Mouse (Mus musculus) lung, embryonic 15.5 days (tissue): Measurements from ENCODE around the gene Tmtc2. TPM values are rescaled to one million over a fixed set of nuclear protein-coding genes. Genes with fewer than 3 reads are reported as not detected.

ENCODE experiments used
- ATAC-seq: fragments of 200-750 bp; cut with Nextera tagmentation; 2 replicates; pipeline ENCODE4 v1.8.0; 2017; ENCODE audit warnings: moderate number of reproducible peaks, borderline replicate concordance; ENCODE audit not compliant: low FRiP score, low TSS enrichment; ENCODE audit errors: extremely low read depth
- H3K27ac ChIP-seq: fragments of 300-500 bp; sonication (generic); 2 replicates; pipeline ENCODE4 v1.5.1; 2015; ENCODE audit warnings: moderate library complexity, mild to moderate bottlenecking, inconsistent platforms
- H3K27me3 ChIP-seq: fragments of 300-500 bp; sonication (generic); 2 replicates; pipeline ENCODE4 v1.6.1; 2015; ENCODE audit warnings: inconsistent platforms
- H3K36me3 ChIP-seq: fragments of 300-500 bp; sonication (generic); 2 replicates; pipeline ENCODE4 v1.6.1; 2015; ENCODE audit warnings: inconsistent platforms
- H3K4me1 ChIP-seq: fragments of 300-500 bp; sonication (generic); 2 replicates; pipeline ENCODE4 v1.6.1; 2015; ENCODE audit warnings: inconsistent platforms
- H3K4me2 ChIP-seq: fragments of 300-500 bp; sonication (generic); 2 replicates; pipeline ENCODE4 v1.6.1; 2015; ENCODE audit warnings: inconsistent platforms, mild to moderate bottlenecking, moderate library complexity
- H3K4me3 ChIP-seq: fragments of 300-500 bp; sonication (generic); 2 replicates; pipeline ENCODE4 v1.5.1; 2015; ENCODE audit warnings: mild to moderate bottlenecking, inconsistent platforms
- H3K9ac ChIP-seq: fragments of 300-500 bp; sonication (generic); 2 replicates; pipeline ENCODE4 v1.6.1; 2015; ENCODE audit warnings: inconsistent platforms
- H3K9me3 ChIP-seq: fragments of 300-500 bp; sonication (generic); 2 replicates; pipeline ENCODE4 v1.6.1; 2016; ENCODE audit warnings: inconsistent platforms
- WGBS: fragments of 180-500 bp; shearing (Covaris S2); methylation state at CpG from one replicate; pipeline ENCODE4 v1.1.7; 2015; 5-methylcytosine and 5-hydroxymethylcytosine counted together
- polyA plus RNA-seq: library from polyadenylated mRNA; unstranded; fragments of >200 nt; fragmentation: Nextera tagmentation; extraction: Ambion mirVana; gene quantifications from 2 replicates; pipeline ENCODE4 v1.2.1, GENCODE M21; 2015

Tmtc2 gene
- polyA plus RNA-seq, 1 experiment from 2014 or later = 9.7 TPM

DNA sequence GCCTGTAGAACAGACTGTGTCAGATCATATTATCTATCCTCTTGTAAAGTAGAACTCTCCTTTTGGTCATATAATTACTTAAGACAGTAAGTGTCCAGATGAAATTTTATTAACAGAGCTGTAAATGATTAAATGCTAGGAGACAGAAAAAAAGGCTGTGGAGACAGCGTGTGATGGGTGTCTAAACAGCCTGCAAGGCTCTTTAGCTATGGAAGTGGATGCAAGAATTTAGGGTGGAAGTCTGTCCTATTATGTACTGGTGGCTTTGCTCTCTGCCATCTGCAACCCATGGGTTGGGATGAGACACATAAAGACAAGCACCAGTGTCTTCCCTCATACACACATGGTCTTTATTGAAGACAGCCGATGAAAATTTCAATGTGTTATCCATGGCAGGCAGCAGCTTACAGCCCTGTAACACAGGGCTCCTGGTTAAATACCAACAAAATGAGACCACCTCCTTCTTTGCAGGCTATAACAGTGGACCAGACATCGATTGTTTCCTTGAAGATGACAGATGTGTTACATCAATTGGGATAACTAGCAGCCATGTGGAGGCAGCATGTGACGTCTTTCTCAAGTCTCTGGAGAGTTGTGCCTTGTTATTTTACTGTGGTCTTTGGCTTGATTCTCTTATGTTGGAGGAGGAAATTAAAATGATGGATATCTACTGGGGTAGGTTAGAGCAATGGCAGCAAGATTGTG is 380.3 kb downstream of the Tmtc2 start:
- no peaks in the 10 kb centered on the region for H3K36me3 ChIP-seq
- no peak for ATAC-seq
- H3K4me2 ChIP-seq = no peak overlapping the region
- H3K9me3 ChIP-seq = no peaks in the 10 kb centered on the region
- H3K27me3 ChIP-seq = no peaks in the 10 kb centered on the region
- no peak overlapping the region for H3K9ac ChIP-seq
- H3K27ac ChIP-seq = no peak overlapping the region
- H3K4me3 ChIP-seq = no peak overlapping the region
- WGBS = 81% methylated on average over 4 of the region's 4 CpGs
- H3K4me1 ChIP-seq = 0 out of 2 replicates have a peak, but pooled peaks cover 5% of the 10 kb centered on the region

DNA sequence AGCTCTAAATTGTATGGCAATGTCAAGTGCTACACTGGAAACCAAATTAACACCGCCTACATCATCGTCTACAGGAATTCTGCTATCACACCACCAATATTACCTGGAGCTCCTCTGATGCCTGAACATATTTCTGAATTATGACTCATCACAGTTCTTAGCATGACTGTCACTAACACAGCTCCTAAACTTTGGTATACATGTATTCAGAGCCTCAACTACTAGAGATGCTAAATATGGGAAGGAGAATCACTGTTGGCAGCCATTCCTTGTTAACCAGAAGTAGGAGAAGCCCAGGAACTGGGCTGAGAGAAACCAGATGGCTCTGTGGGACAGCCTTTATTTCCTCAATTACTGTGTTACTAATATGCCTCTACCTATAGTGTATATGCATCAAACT is 382.2 kb downstream of the Tmtc2 start:
- H3K9ac ChIP-seq = no peak overlapping the region
- no peak overlapping the region for H3K27ac ChIP-seq
- H3K4me3 ChIP-seq = no peak overlapping the region
- no peaks in the 10 kb centered on the region for H3K36me3 ChIP-seq
- WGBS = 92% methylated on average over 2 of the region's 2 CpGs
- ATAC-seq = no peak
- H3K27me3 ChIP-seq = no peaks in the 10 kb centered on the region
- no peak overlapping the region for H3K4me2 ChIP-seq
- H3K4me1 ChIP-seq = 0 out of 2 replicates have a peak, but pooled peaks cover 5% of the 10 kb centered on the region
- H3K9me3 ChIP-seq = no peaks in the 10 kb centered on the region

DNA sequence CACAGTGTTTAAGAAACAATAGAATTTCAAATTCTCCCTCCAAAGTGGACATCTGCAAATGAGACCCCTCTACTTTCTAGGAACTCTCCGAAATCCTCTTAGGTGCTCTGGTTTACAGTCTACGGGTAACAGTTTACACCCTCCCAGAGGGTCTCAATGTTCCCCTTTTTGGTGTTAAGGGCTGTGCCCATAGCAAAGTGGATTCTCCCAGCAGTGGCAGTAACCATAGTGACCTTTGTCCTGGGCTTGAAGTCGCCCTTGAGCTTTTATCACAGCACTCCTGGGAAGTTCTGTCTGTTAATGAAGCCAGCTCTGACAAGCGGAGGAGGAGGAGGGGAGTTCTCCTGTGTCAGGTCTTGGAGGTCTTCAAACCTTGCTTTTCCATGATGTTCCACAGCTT is 384.5 kb downstream of the Tmtc2 start:
- H3K27me3 ChIP-seq = no peaks in the 10 kb centered on the region
- H3K4me3 ChIP-seq = no peak overlapping the region
- H3K36me3 ChIP-seq = no peaks in the 10 kb centered on the region
- no peak overlapping the region for H3K4me2 ChIP-seq
- H3K27ac ChIP-seq = no peak overlapping the region
- H3K4me1 ChIP-seq = 0 out of 2 replicates have a peak, but pooled peaks cover 5% of the 10 kb centered on the region
- H3K9ac ChIP-seq = no peak overlapping the region
- 66% methylated on average over 4 of the region's 4 CpGs for WGBS
- ATAC-seq = no peak
- no peaks in the 10 kb centered on the region for H3K9me3 ChIP-seq

DNA sequence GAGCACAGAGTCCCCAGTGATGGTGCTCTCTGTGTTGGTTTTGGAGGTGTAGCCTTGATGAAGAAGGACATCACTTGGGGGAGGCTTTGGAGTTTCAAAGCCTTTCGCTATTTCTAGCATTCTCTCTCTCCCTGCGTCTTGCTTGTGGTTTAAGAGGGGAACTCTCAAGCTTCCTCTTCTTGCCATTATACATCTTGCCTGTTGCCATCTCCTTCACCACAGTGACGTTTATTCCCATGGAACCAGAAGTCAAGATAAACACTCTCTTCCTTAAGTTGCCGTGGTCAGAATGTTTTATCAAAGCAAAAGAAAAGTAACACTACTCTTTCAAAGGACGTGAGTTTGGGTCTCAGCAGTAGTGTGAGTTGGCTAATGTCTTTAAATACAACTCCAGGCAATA is 387.6 kb downstream of the Tmtc2 start:
- Histone ChIP-seq H3K27ac (no peak overlapping the region), H3K27me3 (no peaks in the 10 kb centered on the region), H3K36me3 (no peaks in the 10 kb centered on the region), H3K4me1 (0 out of 2 replicates have a peak, but pooled peaks cover 5% of the 10 kb centered on the region), H3K9ac (no peak overlapping the region), H3K4me3 (no peak overlapping the region), H3K9me3 (no peaks in the 10 kb centered on the region), H3K4me2 (no peak overlapping the region)
- no peak for ATAC-seq
- 63% methylated on average over 5 of the region's 5 CpGs for WGBS

DNA sequence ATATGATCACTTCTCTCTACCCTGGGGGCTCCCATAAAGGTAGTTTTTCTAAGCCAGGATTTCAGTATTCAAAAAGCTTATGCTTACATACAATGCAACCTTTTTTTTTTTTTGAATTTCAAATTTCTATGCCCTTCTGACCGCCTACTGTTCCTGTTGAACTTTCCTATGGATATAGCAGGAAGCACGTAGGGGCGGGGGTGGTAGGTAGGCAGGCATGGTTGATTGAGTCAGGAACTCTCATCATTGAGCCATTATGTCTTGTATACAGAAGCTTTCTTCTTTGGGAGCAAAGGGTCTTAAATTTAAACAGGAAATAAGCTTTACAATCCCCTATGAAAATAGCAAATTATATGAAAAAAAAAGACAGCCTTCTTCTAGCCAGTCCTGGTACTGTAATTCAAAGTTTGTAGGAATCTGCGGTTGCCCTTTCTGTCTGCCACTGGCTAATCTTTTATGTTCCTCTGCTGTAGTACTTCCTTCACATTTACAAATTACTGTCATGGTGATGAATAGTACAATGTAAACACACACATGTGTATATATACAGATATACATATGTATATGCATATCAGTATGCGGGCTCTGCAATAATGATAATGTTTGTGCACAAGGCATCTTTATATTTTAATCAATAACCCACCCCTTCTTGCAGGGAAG is 405.7 kb downstream of the Tmtc2 start:
- ATAC-seq = peak; percentile 59; the same call in 1 of the 2 replicates
- 60% methylated on average over 5 of the region's 5 CpGs for WGBS
- Histone ChIP-seq H3K27ac (no peak overlapping the region), H3K9me3 (no peaks in the 10 kb centered on the region), H3K4me3 (no peak overlapping the region), H3K4me1 (no peaks in the 10 kb centered on the region), H3K9ac (no peak overlapping the region), H3K27me3 (no peaks in the 10 kb centered on the region), H3K4me2 (no peak overlapping the region), H3K36me3 (no peaks in the 10 kb centered on the region)

DNA sequence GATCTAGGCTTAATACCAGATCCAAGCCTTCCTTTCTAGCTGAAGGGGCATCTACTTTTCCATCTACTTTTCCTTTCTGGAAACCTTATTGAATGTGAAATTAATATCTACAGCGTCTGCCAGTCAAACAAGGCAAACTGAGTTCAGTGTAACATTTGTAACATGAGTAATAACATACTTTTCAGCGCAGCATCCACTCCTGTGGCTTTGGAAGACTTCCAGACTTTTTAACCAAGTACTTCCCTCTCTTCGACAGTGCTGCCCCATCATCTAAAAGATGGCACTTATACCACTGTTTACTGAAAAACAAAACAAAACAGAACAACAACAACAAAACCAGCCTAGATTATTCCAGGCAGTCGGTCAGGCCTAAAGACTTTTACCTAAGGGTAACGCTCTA is 409.0 kb downstream of the Tmtc2 start:
- Histone ChIP-seq H3K27ac (no peak overlapping the region), H3K36me3 (no peaks in the 10 kb centered on the region), H3K9ac (no peak overlapping the region), H3K27me3 (no peaks in the 10 kb centered on the region), H3K9me3 (no peaks in the 10 kb centered on the region), H3K4me2 (no peak overlapping the region), H3K4me1 (no peaks in the 10 kb centered on the region), H3K4me3 (no peak overlapping the region)
- no peak for ATAC-seq
- WGBS = 70% methylated on average over 5 of the region's 5 CpGs

DNA sequence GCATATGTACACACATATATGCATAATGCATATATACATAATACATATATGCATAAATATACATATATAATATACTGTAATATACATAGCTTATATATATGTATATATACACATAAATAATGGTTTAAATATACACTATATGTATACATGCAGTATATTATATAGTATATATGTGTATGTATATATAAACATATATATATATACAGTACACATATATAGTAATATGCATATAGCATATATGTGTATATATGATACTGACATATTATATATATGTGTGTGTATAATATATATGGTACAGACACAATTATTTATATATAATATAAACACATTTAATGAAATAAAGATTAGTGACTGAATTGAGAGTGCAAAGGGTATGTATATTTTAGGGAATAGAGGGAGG is 420.5 kb downstream of the Tmtc2 start:
- Histone ChIP-seq H3K4me3 (no peak overlapping the region), H3K4me1 (no peaks in the 10 kb centered on the region)

DNA sequence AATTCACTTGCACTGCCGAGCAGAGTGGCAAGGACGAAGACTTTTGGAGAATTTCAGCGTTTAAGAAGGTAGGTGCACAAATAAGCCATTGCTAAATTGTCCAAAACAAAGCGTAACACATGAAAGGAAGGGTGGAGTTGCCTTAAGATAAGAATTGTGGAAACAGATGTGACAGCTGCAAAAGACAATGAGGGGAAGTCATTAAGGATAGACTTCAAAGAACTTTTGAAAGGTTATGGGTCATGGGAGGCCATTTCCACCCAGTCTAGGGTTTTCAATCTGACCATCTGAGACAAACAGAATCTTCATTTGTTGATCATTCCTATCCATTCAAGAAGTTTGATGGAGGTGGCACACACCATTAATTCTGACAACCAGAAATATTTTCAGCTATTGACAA is 429.9 kb downstream of the Tmtc2 start:
- no peaks in the 10 kb centered on the region for H3K9me3 ChIP-seq
- no peaks in the 10 kb centered on the region for H3K27me3 ChIP-seq
- ATAC-seq = no peak
- H3K27ac ChIP-seq = no peak overlapping the region
- no peaks in the 10 kb centered on the region for H3K4me1 ChIP-seq
- 42% methylated on average over 4 of the region's 4 CpGs for WGBS
- no peaks in the 10 kb centered on the region for H3K36me3 ChIP-seq
- no peak overlapping the region for H3K4me3 ChIP-seq
- H3K4me2 ChIP-seq = no peak overlapping the region
- H3K9ac ChIP-seq = no peak overlapping the region

More for the DNA sequence above, 420.5 kb downstream of the Tmtc2 start:
- Histone ChIP-seq H3K27me3 (no peaks in the 10 kb centered on the region), H3K36me3 (no peaks in the 10 kb centered on the region), H3K4me2 (no peak overlapping the region), H3K27ac (no peak overlapping the region), H3K9ac (no peak overlapping the region), H3K9me3 (no peaks in the 10 kb centered on the region)
- no peak for ATAC-seq

DNA sequence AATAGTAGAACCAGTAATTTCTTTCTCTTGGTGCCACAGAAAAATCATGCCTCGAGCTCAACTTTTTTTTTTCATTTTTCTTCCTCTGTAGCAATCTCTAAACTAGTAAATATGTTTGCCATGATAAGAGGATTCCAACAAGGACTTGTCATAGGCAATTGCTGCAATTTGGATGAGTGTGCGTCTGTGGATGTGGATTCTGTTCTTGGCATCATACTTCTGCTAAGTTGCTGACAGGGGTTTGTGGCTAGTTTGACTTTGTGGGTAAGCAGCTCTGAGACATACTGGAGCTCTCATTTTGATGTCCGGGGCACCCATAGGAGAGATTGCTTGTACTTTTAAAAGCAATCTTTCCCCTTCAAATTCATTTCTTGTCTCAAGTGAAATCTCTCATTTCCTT is 432.1 kb downstream of the Tmtc2 start:
- Histone ChIP-seq H3K4me2 (no peak overlapping the region), H3K27ac (no peak overlapping the region), H3K4me3 (no peak overlapping the region), H3K9me3 (no peaks in the 10 kb centered on the region), H3K27me3 (no peaks in the 10 kb centered on the region), H3K9ac (no peak overlapping the region), H3K36me3 (no peaks in the 10 kb centered on the region), H3K4me1 (no peaks in the 10 kb centered on the region)
- WGBS = 68% methylated on average over 3 of the region's 3 CpGs
- ATAC-seq = no peak
